Mouse (Mus musculus) liver, embryonic 14.5 days (tissue): ENCODE measurements around the gene Rab7b.

Source experiments
- CTCF ChIP-seq: IDR thresholded peaks from 2 replicates; pipeline ENCODE4 v1.5.1; 2016; ENCODE audit warnings: antibody characterized with exemption, low read depth, control low read depth
- EP300 ChIP-seq: IDR thresholded peaks from 2 replicates; pipeline ENCODE4 v1.6.1; 2016; ENCODE audit warnings: antibody characterized with exemption, low read depth

- TF ChIP-seq CTCF: no peak
- no peak for TF ChIP-seq EP300
Measured at GRCm38 (mm10) chr1:131758796-131759195, 70.3 kb downstream of the Rab7b start.
